Mouse (Mus musculus) brain, embryonic 14.5 days (tissue): ENCODE measurements around the gene Htr2c. TPM values are rescaled to one million over a fixed set of nuclear protein-coding genes. Genes with fewer than 3 reads are reported as not detected.

Experiments
- DNase-seq: peaks from one replicate; pipeline ENCODE4 v3.0.0-alpha.2; 2011; ENCODE audit warnings: low read depth
- CTCF ChIP-seq: fragments of 200-500 bp; IDR thresholded peaks from 2 replicates; pipeline ENCODE4 v1.5.1; 2012; ENCODE audit warnings: inconsistent platforms, mild to moderate bottlenecking, moderate library complexity, borderline replicate concordance; ENCODE audit not compliant: insufficient read depth, insufficient read length; ENCODE audit errors: extremely low read depth
- POLR2A ChIP-seq: fragments of 200-500 bp; IDR thresholded peaks from 2 replicates; pipeline ENCODE4 v1.6.1; 2012; ENCODE audit warnings: mild to moderate bottlenecking, inconsistent platforms, borderline replicate concordance; ENCODE audit not compliant: poor library complexity, insufficient read depth, insufficient read length, severe bottlenecking; ENCODE audit errors: extremely low read depth
- polyA plus RNA-seq: library from polyadenylated mRNA; depleted of rRNA; stranded (reverse); fragments of >200 nt; gene quantifications from 2 replicates; pipeline ENCODE4 v1.2.3, GENCODE M21; 2012; rRNA removed

Gene Htr2c
- polyA plus RNA-seq = 3.8 and 8.2 TPM in 2 replicates

DNA sequence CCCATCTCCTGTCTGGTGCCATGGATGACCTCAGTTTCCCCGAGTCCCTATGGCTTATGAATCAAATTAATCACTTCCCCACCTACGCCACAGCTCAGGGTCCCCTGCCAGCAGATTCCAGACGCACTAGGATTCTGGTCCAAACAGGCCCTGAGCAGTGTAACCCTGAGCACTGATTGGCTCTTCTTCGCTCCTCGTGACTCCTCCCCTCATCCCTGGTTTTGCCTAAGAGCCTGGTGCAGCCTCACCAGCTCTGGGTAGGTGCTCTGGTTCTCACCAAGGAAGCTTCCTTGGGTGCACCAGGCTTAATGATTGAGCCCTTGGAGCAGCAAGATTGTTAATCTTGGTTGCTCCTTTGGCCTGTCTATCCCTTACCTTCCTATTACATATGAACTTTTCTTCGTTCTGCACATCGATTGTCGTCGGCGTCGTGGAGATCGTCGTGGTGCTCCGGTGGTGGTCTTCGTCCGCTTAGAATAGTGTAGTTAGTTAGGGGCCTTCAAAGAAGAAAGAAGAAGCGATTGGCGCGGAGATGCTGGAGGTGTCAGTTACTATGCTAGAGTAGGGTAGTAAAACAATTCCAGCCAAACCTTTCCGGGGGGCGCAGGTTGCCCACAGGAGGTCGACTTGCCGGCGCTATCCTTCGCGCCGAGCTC is at the start of gene Htr2c:
Gene Htr2c (plus strand): TSS at position 256 of the 656 bp plus-strand sequence.
- no peak for TF ChIP-seq POLR2A
- no peak for TF ChIP-seq CTCF
- DNase-seq = peak; percentile 66

DNA sequence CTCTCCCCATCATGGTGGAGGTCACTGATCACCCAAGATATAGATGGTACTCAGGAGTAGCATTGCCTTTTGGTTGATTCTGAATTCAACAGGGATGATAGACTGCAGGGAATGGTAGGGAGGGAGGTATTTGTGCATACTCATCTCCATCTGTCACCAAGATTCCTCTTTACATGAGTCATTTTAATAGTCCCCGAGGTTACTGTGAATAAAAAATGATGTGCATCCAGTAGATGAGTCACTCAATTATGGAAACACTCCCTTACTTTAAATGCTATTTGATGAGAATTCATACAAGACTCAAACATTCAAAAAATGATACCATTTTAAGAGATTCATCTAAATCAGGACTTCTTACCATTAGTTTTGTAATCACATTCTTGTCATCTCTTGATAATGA is 34.1 kb upstream of the Htr2c start:
- TF ChIP-seq CTCF (no peak), POLR2A (no peak)
- DNase-seq = no peak

DNA sequence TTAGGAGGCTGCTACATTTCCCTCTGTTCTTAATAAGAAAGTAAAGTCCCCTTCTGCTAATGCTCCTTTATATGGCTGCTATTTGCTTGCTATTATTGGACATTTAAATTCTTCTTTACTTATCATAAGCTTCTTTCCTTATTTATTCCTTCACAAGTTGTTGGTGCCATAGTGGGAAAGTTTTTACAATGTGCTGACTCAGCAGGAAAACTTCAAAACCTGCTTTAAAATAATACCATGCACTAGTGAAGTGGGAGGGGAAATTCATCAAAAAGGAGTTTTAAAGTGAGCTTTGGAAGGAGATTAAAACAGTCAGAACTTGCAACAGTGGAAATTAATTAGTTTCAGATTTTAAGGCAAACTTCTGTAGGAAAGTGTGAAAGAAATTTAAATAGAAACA is 26.0 kb upstream of the Htr2c start:
- DNase-seq = no peak
- no peak for TF ChIP-seq CTCF
- no peak for TF ChIP-seq POLR2A

DNA sequence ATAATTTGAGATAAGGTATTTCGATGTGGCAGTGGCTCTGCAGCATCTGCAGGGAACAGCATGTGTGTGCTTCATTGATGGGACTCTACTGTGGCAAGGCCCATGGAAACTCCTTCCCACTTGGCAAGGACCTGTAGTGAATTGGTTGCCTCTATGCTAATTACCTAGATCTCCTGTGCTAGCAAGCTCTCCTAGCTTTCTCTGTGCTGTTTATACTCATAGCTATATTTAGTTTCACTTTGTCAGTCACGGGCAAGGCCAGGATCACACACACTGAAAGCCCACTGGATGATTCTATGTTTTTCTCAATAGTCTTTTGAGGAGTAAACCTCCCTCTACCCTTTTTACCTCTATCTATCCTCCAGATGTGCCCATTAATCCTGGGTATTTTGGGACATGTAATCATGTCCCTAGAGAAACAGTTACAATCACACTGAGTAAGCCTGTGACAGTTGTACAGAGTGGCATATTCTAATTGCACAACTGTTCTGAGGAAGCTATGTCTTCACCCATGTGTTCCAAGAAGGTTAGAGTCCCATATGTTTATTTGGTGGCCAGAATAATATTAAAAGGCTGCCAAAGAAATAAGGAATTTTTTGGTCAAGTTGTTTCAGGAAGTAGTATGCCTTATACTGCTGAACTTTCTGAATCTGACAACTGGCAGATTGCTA is 16.0 kb upstream of the Htr2c start:
- TF ChIP-seq POLR2A (no peak), CTCF (no peak)
- DNase-seq = no peak

DNA sequence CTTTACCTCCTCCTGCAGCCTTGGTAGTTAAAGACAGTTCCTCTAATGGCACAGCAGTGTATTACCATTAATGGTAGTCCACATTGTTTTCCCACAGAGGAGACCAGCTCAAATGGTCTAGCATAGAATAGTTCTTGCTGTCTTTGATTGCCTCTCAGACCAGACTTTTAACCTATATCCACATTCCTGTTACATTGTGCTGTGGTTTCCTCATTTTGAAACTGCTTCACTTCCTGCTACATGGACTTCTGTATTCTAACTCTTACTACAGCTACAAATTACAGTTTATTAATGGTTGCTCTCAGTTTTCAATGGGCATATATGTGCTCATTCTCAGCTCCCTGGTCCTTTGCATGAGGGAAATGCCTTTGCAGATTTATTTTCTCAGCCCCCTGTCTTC is 15.3 kb upstream of the Htr2c start:
- TF ChIP-seq POLR2A = no peak
- no peak for TF ChIP-seq CTCF
- no peak for DNase-seq

DNA sequence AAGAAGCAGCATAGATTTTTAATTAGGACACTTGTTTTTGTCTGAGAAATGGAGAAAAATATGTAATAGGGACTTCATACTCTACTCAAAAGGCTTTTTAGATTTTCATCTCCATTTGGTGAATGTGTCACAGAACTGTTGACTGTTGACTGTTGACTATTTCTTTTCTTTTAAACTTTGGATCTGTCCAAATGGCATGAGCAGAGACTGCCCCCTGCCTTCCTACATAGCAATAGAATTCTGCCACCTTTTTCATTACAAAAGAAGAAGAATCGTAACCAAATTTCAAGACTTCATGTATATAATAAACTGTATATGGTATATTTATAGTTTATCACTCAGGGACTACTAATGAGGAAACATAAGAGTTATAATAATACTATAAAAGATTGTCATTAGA is 3.7 kb upstream of the Htr2c start:
- DNase-seq = no peak
- no peak for TF ChIP-seq CTCF
- TF ChIP-seq POLR2A = no peak

DNA sequence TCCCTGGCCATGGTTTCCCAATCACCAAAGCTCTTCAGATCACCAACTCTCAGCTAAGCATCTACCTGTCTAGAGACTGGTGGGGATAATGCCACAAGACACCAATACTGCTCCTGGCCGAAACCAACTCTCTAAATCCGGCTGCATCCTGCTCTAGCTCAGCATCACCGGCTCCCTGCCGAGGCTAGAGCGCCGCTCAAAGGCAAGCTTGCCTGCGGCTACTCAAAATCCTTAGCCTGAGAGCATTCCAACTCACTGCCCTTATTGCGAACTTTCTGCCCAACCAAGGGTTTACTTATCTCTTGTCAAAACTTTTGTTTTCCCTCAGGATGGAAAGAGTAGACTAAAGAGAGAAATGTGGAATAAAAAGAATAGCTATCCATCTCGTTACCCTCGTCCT is 2.4 kb upstream of the Htr2c start:
- TF ChIP-seq POLR2A (no peak), CTCF (no peak)
- DNase-seq = peak; percentile 19

DNA sequence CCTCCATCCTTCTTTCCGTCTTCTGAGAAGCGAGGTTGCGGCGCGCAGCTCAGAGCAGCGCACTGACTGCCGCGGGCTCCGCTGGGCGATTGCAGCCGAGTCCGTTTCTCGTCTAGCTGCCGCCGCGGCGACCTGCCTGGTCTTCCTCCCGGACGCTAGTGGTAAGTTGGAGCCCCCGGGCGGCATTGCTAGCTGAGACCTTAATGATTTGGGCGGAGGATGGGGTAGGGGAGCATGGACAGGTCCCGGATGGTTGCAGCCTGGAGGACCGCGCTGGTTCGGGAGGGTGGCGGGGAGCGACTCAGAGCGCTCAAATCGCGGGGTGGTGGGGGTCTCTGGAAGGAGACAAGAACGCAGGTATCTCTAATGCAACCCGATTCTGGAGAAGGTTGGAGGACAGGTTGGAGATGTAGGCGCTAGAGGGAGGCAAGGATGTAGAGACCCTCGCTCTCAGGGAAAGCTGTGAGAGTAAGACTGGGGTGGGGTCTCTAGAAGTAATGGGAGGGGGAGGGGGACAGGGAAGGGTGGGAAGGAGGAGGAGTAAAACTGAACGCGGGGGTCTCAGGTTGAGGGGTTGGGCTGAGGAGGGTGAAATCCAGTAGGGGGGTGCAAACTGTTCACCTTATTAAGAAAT is 718 bp downstream of the Htr2c start:
- DNase-seq = peak; percentile 59

DNA sequence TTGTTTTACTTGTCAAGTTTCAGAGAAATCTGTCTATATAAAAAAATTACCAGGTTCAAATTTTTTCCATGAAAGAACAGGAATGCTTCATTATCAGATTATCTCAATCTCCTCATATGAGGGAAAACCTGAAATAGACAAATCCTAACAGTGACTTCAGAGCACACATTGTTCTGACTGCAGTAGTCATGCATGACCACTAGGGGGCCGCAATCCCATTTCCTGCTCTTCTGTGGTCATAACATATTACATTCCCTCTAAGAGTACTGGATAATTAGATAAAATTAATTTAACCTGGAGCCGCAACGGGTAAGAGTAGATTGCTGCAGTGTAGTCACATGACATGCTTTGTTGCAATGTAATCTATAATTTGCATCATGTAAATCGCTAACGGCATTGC is 17.6 kb downstream of the Htr2c start:
- TF ChIP-seq CTCF = peak; percentile 51; the same call in 1 of the 2 replicates
- TF ChIP-seq POLR2A = no peak

More for the DNA sequence above, 718 bp downstream of the Htr2c start:
- TF ChIP-seq POLR2A = no peak

DNA sequence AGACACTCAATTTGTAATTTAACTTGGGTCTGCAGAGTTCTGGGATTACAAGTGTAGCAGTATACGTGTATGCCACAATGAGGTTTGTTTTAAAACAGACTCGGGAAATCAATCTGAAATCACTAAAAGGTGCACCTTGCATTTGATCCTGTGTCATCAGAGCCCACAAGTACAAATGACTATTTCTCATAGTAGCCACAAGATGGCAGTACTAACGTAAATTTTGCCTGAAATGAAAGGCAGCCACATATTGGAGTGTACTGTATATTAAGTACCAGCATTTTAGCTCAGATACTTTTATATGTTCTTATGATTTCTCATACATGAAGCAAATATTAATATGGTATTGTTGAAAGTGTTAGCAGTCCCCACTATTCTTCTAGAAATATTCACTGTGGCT is 93.4 kb downstream of the Htr2c start:
- TF ChIP-seq POLR2A (no peak), CTCF (0 out of 2 replicates have a peak, but pooled peaks have one; percentile 10)
- DNase-seq = peak; percentile 66

More for the DNA sequence above, 17.6 kb downstream of the Htr2c start:
- peak; percentile 11 for DNase-seq

DNA sequence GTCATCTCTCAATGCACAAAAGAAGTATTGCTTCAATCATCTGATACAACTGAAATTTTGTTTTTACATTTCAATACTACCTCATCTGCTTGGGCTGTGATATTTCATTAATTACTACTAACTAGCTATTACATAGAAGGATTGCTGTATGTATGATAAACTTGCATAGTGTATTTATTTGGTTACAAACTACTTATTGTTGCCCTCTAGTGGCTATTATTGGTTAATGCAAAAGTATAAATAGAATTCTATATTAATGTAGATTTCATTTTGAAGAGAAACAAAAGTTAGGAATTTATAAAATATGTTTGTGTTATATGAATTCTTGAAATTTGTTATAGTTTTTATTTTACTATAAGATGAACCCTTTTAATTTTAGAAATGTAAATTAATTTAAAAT is 109.3 kb downstream of the Htr2c start:
- DNase-seq = peak; percentile 4
- TF ChIP-seq POLR2A = no peak
- TF ChIP-seq CTCF = no peak
